ENCODE assay signal across 8 mouse cellular contexts in the genomic region with DNA sequence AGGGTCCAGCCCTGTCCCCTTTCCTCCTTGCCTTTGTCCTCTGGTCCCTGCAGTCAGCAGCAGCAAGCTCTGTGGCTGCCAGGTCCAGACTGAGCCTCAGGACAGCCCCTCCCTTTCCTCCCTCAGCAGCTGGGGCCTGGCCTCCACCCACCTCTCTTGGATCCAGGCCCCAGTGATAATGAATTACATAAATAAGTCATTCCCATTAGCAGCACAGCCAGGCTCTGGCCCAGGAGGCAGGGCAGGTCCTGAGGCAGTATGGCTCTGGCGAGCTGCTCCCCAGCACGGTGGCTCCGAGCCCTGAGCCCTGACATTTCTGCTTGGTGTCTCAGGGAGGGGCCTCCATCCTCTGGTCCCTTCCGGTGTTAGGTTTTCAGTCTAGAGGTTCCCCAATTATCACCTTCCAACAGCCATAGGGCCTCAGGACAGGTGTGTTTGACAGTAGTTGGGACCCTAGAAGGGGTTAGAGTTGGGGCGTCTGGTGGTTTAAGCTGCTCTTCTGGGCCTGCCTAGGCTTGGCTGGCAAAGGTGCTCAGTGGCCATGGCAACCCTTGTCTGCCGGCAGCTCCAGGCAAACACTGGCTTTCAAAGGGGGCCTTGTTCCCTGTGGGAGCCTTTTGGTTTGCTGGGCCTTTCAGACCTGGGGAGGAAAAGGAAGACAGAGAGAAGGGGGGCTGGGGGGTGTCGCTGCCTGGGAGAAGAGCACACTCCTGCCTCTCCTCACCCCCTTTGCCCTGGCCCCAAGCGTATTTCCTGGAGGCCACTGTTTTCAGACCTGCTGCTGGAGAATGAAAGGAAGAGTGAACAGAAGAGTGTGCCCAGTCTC. TPM values are rescaled to one million over a fixed set of nuclear protein-coding genes. Genes with fewer than 3 reads are reported as not detected.
DNase-seq lines count a peak whose midpoint lies in the region; ATAC-seq lines count a peak whose summit lies in the region.

No protein-coding gene starts in this region.

- 9% methylated on average over 8 of the region's 8 CpGs for WGBS in hindbrain, embryonic 12.5 days

- H3K9ac ChIP-seq in hindbrain, embryonic 12.5 days: peak overlapping the region; percentile 44; the same call in 1 of the 2 replicates

- peak; percentile 91 for ATAC-seq in hindbrain, embryonic 12.5 days (ENCODE audit: low FRiP score)

- no peaks in the 10 kb centered on the region for H3K36me3 ChIP-seq in hindbrain, embryonic 12.5 days

- DNase-seq in Muller cell, postnatal 12 days (ENCODE audit: inconsistent ontology term): peak; percentile 97
- DNase-seq in cerebellum, postnatal 10 days: peak; percentile 88 to 90
- DNase-seq in frontal cortex, postnatal 14 days (ENCODE audit: low spot score in 2 of 2): peak; percentile 42 to 64
- DNase-seq in layer of hippocampus, postnatal 36 days: peak; percentile 70 to 77
- DNase-seq in lung, postnatal 36 days: peak; percentile 89
- DNase-seq in right cerebral cortex, postnatal 25 days: peak; percentile 42
- no peak for DNase-seq in spleen, postnatal 10 days (ENCODE audit: low spot score in 2 of 2)

- H3K4me3 ChIP-seq in hindbrain, embryonic 12.5 days: no peak overlapping the region

- no peaks in the 10 kb centered on the region for H3K27me3 ChIP-seq in hindbrain, embryonic 12.5 days

- peak overlapping the region; percentile 17 for H3K4me2 ChIP-seq in hindbrain, embryonic 12.5 days (replicated peaks)

- H3K4me1 ChIP-seq in hindbrain, embryonic 12.5 days: peaks cover 75% of the 10 kb centered on the region

- H3K9me3 ChIP-seq in hindbrain, embryonic 12.5 days (replicated peaks): no peaks in the 10 kb centered on the region

- H3K27ac ChIP-seq in hindbrain, embryonic 12.5 days: peak overlapping the region; percentile 93

RNA-seq across cellular contexts. Expression of a gene that starts 21.2 kb away (rescaled TPM):
- 53.2 and 53.3 TPM in 2 replicates for polyA plus RNA-seq in hindbrain, embryonic 12.5 days (2016; fragmentation: Nextera tagmentation; extraction: Ambion mirVana)
- total RNA-seq in layer of hippocampus, postnatal 36 days (2021): 10 to 100 TPM; 27.9 to 31.4 TPM

RNA-seq across cellular contexts. Expression of a gene that starts 51.0 kb away (rescaled TPM):
- 75.1 and 79.0 TPM in 2 replicates for polyA plus RNA-seq in hindbrain, embryonic 12.5 days (2016; fragmentation: Nextera tagmentation; extraction: Ambion mirVana)
- 10 to 100 TPM; 20.2 to 22.6 TPM for total RNA-seq in layer of hippocampus, postnatal 36 days (2021)

Comparison
In these comparisons a context has a peak if more than half of its experiments do, and no peak if none do; other contexts are left out.
1. DNase-seq: peak in Muller cell, postnatal 12 days (single experiment), cerebellum, postnatal 10 days (2 of 2), frontal cortex, postnatal 14 days (2 of 2), layer of hippocampus, postnatal 36 days (2 of 2), lung, postnatal 36 days (single experiment) and right cerebral cortex, postnatal 25 days (single experiment); none in spleen, postnatal 10 days (0 of 2).